Mouse (Mus musculus) fibroblast of lung, adult 2 months (primary cell): ENCODE data around the gene Adss.
"Not testable (repeated sequence)": the region's sequence is repeated elsewhere in the genome, so short reads cannot be mapped to it uniquely, and the experiment has no call there.

Experiments
- DNase-seq: peaks from one replicate; pipeline ENCODE4 v3.0.0-alpha.2; 2011; ENCODE audit warnings: low read depth

The Adss gene

DNA sequence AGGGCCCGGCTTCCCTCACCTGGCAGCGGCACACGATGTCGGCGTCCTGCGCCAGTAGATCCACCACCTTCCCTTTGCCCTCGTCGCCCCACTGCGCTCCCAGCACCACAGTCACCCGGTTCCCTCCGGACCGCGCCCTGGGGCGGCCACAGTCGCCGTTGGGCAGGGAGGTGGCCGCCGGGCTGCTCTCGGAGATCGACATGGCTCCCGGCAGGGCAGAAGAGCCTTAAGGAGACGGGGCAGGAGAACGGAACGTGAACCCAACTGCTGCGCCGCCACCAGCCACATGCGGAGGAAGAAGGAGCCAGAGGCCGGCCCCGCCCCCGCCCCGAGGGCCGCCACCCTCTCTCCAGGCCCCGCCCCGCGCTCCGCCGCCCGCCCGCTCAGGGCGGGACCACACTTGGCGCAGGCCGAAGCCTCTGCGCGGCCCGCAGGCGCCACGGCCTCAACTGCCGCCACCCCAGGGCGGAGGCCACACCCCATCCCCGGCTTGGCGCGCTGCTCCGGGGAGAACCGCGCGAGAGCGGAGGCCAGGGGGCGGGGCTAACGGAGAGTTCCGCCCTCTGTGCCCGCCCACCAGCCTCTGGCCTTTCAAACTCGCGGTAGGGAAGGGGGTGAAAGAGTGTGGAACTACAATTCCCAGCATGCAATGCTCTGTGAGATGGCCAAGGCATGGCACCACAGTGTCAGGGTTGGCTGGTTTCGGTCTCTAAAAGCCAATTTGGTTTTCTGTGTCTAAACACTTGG is at the start of gene Adss:
Adss (minus strand) TSS at position 319 of the 747 bp plus-strand sequence.
- DNase-seq = peak; percentile 98

DNA sequence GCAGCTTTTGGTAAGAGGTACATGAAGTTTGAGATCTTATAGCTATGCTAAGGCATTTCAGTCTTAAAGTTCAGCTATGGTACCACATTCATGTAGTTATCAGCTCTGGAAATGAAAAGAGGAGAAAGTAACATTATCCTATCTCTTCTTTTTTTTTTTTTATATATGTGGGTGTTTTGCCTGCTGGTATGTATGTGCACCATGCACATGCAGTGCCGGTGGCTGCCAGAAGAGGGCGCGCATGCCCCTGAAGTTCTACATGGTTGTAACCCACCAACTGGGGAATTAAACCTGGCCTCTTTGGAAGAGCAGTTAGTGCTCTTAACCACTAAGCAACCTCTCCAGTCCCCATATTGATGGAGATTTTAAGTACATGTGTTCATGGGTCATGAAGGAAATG is 49.5 kb upstream of the Adss start:
- not testable (repeated sequence) for DNase-seq

DNA sequence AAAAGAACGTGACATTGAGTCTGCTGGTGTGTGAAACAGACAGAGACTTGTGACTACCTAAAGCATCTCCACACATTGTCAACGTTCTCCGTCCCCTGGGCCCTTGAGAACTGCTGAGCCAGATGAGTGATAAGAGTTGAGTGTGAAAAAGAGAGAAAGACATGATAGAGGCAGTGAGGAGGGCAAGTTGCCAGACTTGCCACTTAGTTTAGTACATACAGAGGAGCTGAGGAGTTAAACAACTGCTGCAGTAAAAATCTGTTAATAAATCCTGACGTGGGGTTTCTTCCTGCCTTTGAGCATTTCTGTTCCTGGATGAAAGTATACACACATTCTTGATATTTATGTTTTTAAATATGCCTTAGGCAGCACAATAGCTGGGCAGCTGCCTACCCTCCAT is 31.5 kb upstream of the Adss start:
- not testable (repeated sequence) for DNase-seq

GRCm38 (mm10) chr1:177806772-177807171 is 10.5 kb upstream of the Adss start:
- not testable (repeated sequence) for DNase-seq

DNA sequence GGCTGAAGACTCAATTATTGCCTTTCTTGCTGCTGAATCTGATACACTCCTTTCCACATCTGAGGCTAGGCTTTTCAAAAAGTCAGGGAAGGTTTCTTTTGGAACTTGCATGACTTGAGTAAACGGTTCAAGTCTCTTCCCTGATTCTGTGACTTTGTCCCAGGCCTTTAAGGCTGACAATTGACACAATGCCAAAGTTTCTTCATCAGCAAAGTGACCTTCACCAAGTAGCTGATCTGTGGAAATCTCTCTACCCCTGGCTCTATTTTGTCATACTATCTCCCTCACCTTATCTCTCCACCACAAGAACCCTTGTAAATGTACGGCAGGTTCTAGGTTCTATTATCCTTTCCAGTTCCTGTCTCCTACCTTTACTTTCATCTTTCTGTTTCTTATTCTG is 7.2 kb upstream of the Adss start:
- no peak for DNase-seq

- no peak for DNase-seq
Observed at GRCm38 (mm10) chr1:177797151-177797755, 942 bp upstream of the Adss start.

DNA sequence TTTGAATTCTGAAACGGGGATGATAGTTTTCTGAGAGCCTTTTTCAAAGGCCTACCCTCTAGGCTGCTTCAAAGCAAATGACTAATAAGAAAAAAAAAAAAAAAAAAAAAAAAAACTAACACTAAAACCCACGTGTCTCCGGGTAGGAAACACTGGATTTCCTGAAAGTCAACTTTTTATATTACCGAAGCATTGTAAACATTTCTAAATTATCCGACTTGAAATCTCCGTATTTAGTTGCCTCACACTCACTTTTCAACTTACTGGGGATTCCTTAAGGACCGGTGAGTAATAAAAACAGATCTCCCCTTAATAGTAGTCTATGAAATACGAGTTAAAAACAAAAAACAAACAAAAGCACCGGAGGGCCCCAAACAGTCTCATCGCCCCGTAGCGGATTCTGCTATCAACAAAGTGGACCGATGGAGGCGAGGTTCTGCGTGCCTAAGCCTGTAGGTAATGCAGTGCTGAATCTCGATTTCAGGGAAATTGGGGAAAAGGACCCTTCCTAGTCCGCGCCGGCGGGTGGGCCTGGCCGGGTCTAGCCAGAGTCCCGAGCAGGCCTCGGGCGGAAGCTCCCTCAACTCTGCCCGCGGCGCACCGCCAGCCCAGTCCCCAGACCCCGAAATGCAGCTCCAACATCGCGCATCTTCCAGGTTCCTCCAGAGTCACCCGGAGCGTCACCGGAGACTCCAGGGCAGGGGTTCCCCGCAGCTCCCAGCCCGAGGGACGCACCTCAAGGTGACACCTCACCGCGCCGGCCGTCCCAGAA is 704 bp downstream of the Adss start:
- no peak for DNase-seq

GRCm38 (mm10) chr1:177794866-177795265 is 1.4 kb downstream of the Adss start:
- DNase-seq = no peak

- DNase-seq = no peak
Observed at GRCm38 (mm10) chr1:177792835-177793234, 3.5 kb downstream of the Adss start.

DNA sequence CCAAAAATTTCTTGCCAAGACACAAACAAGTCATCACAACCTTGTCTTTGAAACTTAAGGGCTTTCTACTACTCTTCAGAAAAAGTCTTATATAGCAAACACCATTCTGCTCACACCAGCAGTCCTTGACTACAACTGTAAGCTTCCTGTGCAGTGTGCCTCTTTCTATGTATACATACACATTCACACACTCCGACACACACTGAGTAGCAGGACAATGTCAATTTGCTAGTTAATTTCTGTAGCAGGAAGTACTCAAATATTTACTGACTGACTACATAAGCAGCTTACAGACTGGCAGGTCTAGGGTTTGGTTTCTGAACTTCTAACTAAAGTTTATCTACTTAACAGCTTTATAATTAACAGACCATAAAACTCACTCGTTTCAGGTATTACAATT is 18.9 kb downstream of the Adss start:
- DNase-seq = no peak

GRCm38 (mm10) chr1:177768931-177769330 is 27.4 kb downstream of the Adss start:
- DNase-seq = no peak

DNA sequence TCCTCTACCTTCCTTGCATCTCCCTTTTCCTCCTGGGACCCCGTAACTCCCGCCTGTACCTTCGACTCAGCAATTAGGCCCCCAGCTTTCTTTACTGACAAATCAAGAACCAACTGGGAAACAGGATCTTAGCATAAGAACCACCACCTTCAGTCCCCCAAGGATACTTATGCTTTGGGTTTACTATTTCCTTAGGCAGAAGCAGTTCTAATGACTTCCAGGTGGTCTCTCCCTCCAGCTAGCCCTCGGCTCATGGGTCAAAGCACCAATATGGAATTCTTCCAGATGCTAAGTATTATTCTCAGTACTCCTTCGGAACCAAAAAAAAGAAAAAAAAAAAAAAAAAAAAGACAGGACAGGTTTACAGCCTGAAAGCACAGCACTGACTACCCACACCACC is 39.1 kb downstream of the Adss start:
- no peak for DNase-seq

GRCm38 (mm10) chr1:177753496-177753895 is 42.8 kb downstream of the Adss start:
- DNase-seq = no peak

- DNase-seq = no peak
Observed at GRCm38 (mm10) chr1:177747869-177748540, 48.3 kb downstream of the Adss start.

DNA sequence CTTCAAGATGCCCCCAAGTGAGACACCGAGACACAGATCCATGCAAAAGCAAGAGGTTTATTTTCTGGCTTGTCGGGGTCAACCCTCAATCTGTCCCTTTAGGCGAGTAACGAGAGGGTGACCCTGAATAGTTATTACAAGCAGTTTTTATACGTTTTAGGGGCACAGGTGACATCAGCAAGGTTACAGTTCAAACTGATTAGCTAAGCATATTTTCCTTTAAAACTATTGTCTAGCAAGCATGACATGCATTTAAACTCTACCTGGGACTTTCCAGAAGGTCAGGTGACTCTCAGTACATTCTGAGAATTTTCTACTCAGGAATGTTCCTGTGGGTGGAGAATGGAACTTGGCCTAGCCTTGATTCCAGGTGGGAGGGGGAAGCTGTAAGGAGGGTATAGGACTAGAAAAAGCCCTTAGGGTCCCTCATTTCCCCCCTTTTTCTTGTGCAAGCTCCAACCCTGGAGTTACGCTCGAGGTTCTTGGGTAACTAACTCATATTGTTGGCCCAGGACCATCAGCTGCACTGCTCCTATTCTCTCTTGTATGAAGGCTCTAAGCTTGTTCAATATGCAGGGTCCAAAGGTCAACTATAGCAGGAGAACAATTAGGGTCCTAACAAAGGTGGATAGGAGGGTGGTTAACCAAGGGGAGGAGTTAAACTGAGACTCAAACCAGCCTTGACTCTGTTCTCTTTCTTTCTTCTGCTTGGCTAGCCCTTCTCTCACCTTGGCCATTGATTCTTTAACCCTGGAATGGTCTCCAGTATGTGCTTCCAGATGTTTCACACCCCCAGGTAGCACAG is 51.6 kb downstream of the Adss start:
- DNase-seq = no peak

DNA sequence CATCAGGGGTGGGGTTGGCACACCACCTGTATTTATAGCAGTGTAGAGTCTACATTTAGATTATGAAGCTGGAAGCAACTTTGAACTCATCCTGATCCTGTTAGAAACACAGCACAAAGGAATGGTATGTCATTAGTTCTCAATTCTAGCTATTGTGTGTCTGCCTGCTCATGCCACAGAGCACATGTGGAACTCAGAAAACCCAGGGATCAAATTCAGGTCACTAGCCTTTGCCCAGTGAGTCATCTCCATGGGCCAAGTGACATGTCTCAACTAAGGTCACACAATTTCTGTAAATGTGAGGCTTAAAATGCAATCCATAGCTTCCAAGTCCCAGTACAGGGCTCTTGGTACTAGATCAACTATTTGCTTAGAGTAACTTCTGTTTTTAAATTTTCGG is 54.2 kb downstream of the Adss start:
- DNase-seq = no peak

- no peak for DNase-seq
Observed at GRCm38 (mm10) chr1:177740707-177741106, 55.6 kb downstream of the Adss start.

GRCm38 (mm10) chr1:177737505-177738105 is 58.7 kb downstream of the Adss start:
- DNase-seq = no peak

GRCm38 (mm10) chr1:177731973-177732372 is 64.3 kb downstream of the Adss start:
- no peak for DNase-seq

DNA sequence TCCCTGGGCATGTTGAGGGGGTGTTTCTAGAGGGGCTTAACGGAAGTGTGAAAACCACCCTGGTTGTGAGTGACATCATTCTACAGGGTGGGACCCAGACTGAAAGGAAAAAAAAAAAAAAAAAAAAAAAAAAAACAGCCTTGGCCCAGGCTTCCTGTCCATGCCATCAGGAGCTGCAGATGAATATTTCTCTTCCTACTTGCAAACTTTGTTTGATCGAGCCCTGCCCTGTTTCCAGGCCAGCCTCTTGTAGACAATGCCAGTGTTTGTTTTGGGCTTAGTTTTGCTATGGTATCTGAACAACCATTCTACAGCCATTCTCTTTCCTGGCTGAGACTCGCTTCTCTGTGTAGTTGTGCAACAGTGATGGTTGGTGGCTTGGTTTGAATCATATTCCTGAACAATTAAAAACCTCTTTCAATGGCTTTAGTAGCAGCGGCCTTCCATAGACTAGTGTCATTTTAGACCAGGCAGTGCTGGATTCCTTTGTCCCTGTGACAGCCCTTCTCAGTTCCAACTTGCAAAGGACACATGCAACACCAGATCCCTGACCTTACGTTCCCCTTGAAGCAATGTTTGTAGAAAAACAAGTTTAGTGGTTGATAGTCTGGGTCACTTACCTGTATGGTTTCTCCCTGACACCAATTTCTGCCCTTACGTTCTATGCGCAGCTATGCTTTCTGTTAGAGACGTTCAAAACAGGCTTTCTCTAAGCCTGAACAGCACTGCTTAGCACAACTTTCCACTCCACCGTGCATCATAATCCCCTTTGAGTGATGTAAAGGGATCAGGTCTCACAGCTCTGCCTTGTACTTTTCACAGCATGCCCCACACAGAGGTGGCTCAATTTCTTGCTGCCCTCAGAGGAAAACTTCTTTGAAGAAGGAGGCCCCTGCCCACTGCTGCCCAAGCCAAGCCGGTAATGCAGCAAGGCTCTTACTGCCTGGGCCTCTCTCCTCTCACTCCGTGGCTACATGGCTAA is 67.0 kb downstream of the Adss start, which contains the start of gene 1700016C15Rik:
1700016C15Rik (plus strand) TSS at position 772 of the 982 bp plus-strand sequence.
- DNase-seq = no peak
